Mouse (Mus musculus): ENCODE data around the gene Tanc2. TPM values are rescaled to one million over a fixed set of nuclear protein-coding genes. Genes with fewer than 3 reads are reported as not detected.

Gene Tanc2
- total and polyA plus RNA-seq, 3 experiments = 0.04 to 0.18 TPM; not detected in 1

DNA sequence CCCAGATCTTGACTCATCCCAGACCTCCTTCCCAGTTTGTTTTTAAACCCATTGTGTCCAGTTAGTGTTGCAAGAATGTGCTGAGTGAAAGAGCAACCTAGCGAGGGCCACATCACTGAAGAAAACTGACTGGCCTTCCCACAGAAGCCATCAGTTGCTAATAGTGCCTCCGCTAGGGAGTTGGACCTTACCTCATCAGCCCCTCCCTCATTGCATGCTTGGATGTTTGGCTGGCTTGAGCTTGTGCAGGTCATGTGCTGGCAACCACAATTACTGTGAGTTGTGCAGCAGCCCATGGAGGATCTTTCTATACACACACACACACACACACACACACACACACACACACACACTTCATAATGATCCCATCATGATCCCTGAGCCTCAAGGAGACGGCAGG is 341.6 kb downstream of the Tanc2 start:
- no peak for TF ChIP-seq USF1 (IDR thresholded peaks at IDR 0.05; ENCODE audit: low read depth, low read length)
- TF ChIP-seq GATA1 (IDR thresholded peaks at IDR 0.05; ENCODE audit: low read depth, low read length) = no peak
- no peak for TF ChIP-seq RCOR1 (IDR thresholded peaks at IDR 0.05; ENCODE audit: low read depth, low read length)
- no peak for TF ChIP-seq MAFK (IDR thresholded peaks at IDR 0.05; ENCODE audit: borderline replicate concordance, low read depth, low read length)
- no peak for TF ChIP-seq KAT2A (conservative IDR thresholded peaks at IDR 0.05; ENCODE audit: low read depth, low read length)
- TF ChIP-seq RAD21 (IDR thresholded peaks at IDR 0.05; ENCODE audit: low read depth, low read length) = no peak
- no peak for TF ChIP-seq POLR2AphosphoS5 (IDR thresholded peaks at IDR 0.05; ENCODE audit: borderline replicate concordance, low read depth, low read length)
- no peak for TF ChIP-seq MEF2A (IDR thresholded peaks at IDR 0.05; ENCODE audit: extremely low read depth, insufficient replicate concordance, low read depth, low read length, poor library complexity, severe bottlenecking)
- no peak for TF ChIP-seq ZMIZ1 (IDR thresholded peaks at IDR 0.05; ENCODE audit: low read depth, low read length)
- no peak for TF ChIP-seq MYC (IDR thresholded peaks at IDR 0.05; ENCODE audit: low read depth, low read length)
- no peak for TF ChIP-seq MYB (IDR thresholded peaks at IDR 0.05; ENCODE audit: low read depth, low read length)
- no peak for TF ChIP-seq NELFE (IDR thresholded peaks at IDR 0.05; ENCODE audit: low read depth, low read length)
- TF ChIP-seq GABPA (IDR thresholded peaks at IDR 0.05; ENCODE audit: low read depth, low read length) = no peak
- TF ChIP-seq UBTF (IDR thresholded peaks at IDR 0.05; ENCODE audit: borderline replicate concordance, insufficient read depth, low read depth, low read length) = no peak
- DNase-seq (ENCODE audit: low read depth, low spot score) = no peak
- Histone ChIP-seq H3K9ac (ENCODE audit: control insufficient read depth, low read depth, low read length, poor library complexity, severe bottlenecking) (no peak overlapping the region), H3K27ac (ENCODE audit: control insufficient read depth, low read depth, low read length) (no peak overlapping the region), H3K36me3 (ENCODE audit: control insufficient read depth in 1 of 2, insufficient read depth in 2 of 2, low read length in 2 of 2) (no peaks in the 10 kb centered on the region), H3K4me1 (ENCODE audit: control insufficient read depth in 1 of 2, insufficient read depth in 2 of 2, low read length in 2 of 2) (no peaks in the 10 kb centered on the region), H3K9me3 (replicated peaks; ENCODE audit: insufficient read depth, low read length) (no peaks in the 10 kb centered on the region), H3K4me3 (ENCODE audit: control insufficient read depth in 1 of 2, insufficient read depth in 1 of 2, low read depth in 2 of 2, low read length in 2 of 2) (no peak overlapping the region), H3K27me3 (ENCODE audit: control insufficient read depth in 1 of 2, insufficient read depth in 2 of 2, low read length in 2 of 2) (no peaks in the 10 kb centered on the region), H3K79me2 (ENCODE audit: control insufficient read depth, insufficient read depth, low read length, poor library complexity) (no peaks in the 10 kb centered on the region)

DNA sequence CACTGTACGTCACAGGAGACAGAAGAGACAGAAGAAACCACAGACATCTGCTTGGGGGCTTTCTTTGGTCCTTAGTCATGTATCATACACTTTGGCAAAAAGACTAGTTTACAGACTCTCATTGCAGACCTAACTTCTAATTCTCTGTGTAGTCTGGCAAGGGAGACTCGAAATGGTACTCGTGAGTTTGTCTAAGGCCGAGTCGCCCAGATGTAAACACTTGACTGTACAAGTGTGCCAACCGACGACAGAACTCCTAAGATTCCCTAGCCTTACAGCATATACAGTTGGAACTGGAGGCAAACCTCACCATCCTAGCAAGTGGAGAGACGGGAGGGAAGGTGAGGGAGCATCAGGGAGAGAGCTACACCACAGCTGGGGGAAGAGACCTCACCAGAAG is 344.0 kb downstream of the Tanc2 start:
- no peak for DNase-seq (ENCODE audit: low read depth, low spot score)
- no peaks in the 10 kb centered on the region for H3K9me3 ChIP-seq (replicated peaks; ENCODE audit: insufficient read depth, low read length)
- H3K79me2 ChIP-seq (ENCODE audit: control insufficient read depth, insufficient read depth, low read length, poor library complexity) = no peaks in the 10 kb centered on the region
- H3K4me3 ChIP-seq (ENCODE audit: control insufficient read depth in 1 of 2, insufficient read depth in 1 of 2, low read depth in 2 of 2, low read length in 2 of 2) = no peak overlapping the region
- no peak overlapping the region for H3K9ac ChIP-seq (ENCODE audit: control insufficient read depth, low read depth, low read length, poor library complexity, severe bottlenecking)
- no peak overlapping the region for H3K27ac ChIP-seq (ENCODE audit: control insufficient read depth, low read depth, low read length)
- H3K4me1 ChIP-seq (ENCODE audit: control insufficient read depth in 1 of 2, insufficient read depth in 2 of 2, low read length in 2 of 2) = no peaks in the 10 kb centered on the region
- no peaks in the 10 kb centered on the region for H3K27me3 ChIP-seq (ENCODE audit: control insufficient read depth in 1 of 2, insufficient read depth in 2 of 2, low read length in 2 of 2)
- no peaks in the 10 kb centered on the region for H3K36me3 ChIP-seq (ENCODE audit: control insufficient read depth in 1 of 2, insufficient read depth in 2 of 2, low read length in 2 of 2)
- TF ChIP-seq SIN3A (IDR thresholded peaks at IDR 0.05; ENCODE audit: low read length) = no peak
- no peak for TF ChIP-seq MAFK (IDR thresholded peaks at IDR 0.05; ENCODE audit: borderline replicate concordance, low read depth, low read length)
- no peak for TF ChIP-seq ZNF384 (IDR thresholded peaks at IDR 0.05; ENCODE audit: low read depth, low read length)
- TF ChIP-seq POLR2AphosphoS5 (IDR thresholded peaks at IDR 0.05; ENCODE audit: borderline replicate concordance, low read depth, low read length) = no peak
- TF ChIP-seq POLR2AphosphoS2 (IDR thresholded peaks at IDR 0.05; ENCODE audit: low read length) = no peak
- no peak for TF ChIP-seq MYC (IDR thresholded peaks at IDR 0.05; ENCODE audit: low read depth, low read length)
- no peak for TF ChIP-seq GABPA (IDR thresholded peaks at IDR 0.05; ENCODE audit: low read depth, low read length)
- no peak for TF ChIP-seq RCOR1 (IDR thresholded peaks at IDR 0.05; ENCODE audit: low read depth, low read length)
- TF ChIP-seq MEF2A (IDR thresholded peaks at IDR 0.05; ENCODE audit: extremely low read depth, insufficient replicate concordance, low read depth, low read length, poor library complexity, severe bottlenecking) = no peak
- TF ChIP-seq RAD21 (IDR thresholded peaks at IDR 0.05; ENCODE audit: low read depth, low read length) = no peak
- TF ChIP-seq JUND (IDR thresholded peaks at IDR 0.05; ENCODE audit: low read depth, low read length) = no peak
- no peak for TF ChIP-seq TAL1 (IDR thresholded peaks at IDR 0.05; ENCODE audit: low read length)
- TF ChIP-seq TBP (IDR thresholded peaks at IDR 0.05; ENCODE audit: low read depth, low read length) = no peak

Data from MEL (cell line).